Mouse (Mus musculus) thymus, postnatal 36 days (tissue): ENCODE data around the gene Hspb9.

Experiments
- DNase-seq, 2 experiments: peaks; one replicate each; pipeline ENCODE4 v3.0.0; 2022; ENCODE audit warnings: mixed read lengths in 2 of 2

Gene Hspb9

GRCm38 (mm10) chr11:100709201-100709810 is 4.3 kb upstream of the Hspb9 start:
- no peak for DNase-seq

GRCm38 (mm10) chr11:100710528-100710927 is 3.1 kb upstream of the Hspb9 start:
- no peak for DNase-seq

- no peak for DNase-seq
These were observed 2.7 kb upstream of the Hspb9 start for GRCm38 (mm10) chr11:100710977-100711376.

- peak; percentile 74 to 82 for DNase-seq
These were observed 1.7 kb upstream of the Hspb9 start, which contains the start of gene Kat2a for GRCm38 (mm10) chr11:100711783-100712615. Gene Kat2a, minus strand, starts transcription at chr11:100712465.

- no peak for DNase-seq
These were observed 476 bp upstream of the Hspb9 start for GRCm38 (mm10) chr11:100713174-100713573.

GRCm38 (mm10) chr11:100714534-100714915 is 875 bp downstream of the Hspb9 start:
- peak; percentile 69 to 72 for DNase-seq

GRCm38 (mm10) chr11:100714948-100715347 is 1.3 kb downstream of the Hspb9 start:
- DNase-seq: no peak

GRCm38 (mm10) chr11:100716649-100717048 is 3.0 kb downstream of the Hspb9 start:
- DNase-seq: no peak

- DNase-seq: no peak
These were observed 4.8 kb downstream of the Hspb9 start for GRCm38 (mm10) chr11:100718462-100718861.

- DNase-seq: no peak
These were observed 5.2 kb downstream of the Hspb9 start for GRCm38 (mm10) chr11:100718866-100719265.

- DNase-seq: no peak
These were observed 5.7 kb downstream of the Hspb9 start for GRCm38 (mm10) chr11:100719312-100719711.

GRCm38 (mm10) chr11:100719893-100720292 is 6.2 kb downstream of the Hspb9 start:
- no peak for DNase-seq

- DNase-seq: no peak
These were observed 6.7 kb downstream of the Hspb9 start for GRCm38 (mm10) chr11:100720345-100720744.

- DNase-seq: no peak
These were observed 7.6 kb downstream of the Hspb9 start for GRCm38 (mm10) chr11:100721254-100721653.

- DNase-seq: no peak
These were observed 8.3 kb downstream of the Hspb9 start for GRCm38 (mm10) chr11:100721776-100722492.

GRCm38 (mm10) chr11:100722493-100723028 is 8.9 kb downstream of the Hspb9 start:
- no peak for DNase-seq

GRCm38 (mm10) chr11:100724919-100725512 is 11.4 kb downstream of the Hspb9 start:
- no peak for DNase-seq

- no peak for DNase-seq
These were observed 13.6 kb downstream of the Hspb9 start for GRCm38 (mm10) chr11:100727201-100727600.

- DNase-seq: no peak
These were observed 15.0 kb downstream of the Hspb9 start for GRCm38 (mm10) chr11:100728601-100729000.

GRCm38 (mm10) chr11:100729976-100730375 is 16.3 kb downstream of the Hspb9 start:
- DNase-seq: no peak

- no peak for DNase-seq
These were observed 17.0 kb downstream of the Hspb9 start for GRCm38 (mm10) chr11:100730477-100731205.
